Mouse (Mus musculus) neural tube, embryonic 11.5 days (tissue): ENCODE measurements at regions not wholly inside any gene's neighbourhood (a gene's known extent, or its start where the extent isn't known, plus 50 kb on each side); places are given as distances from the start of the nearest gene placed in this dataset.

Experiments used
- ATAC-seq: fragments of 200-750 bp; cut with Nextera tagmentation; 2 replicates; pipeline ENCODE4 v1.8.0; 2017; ENCODE audit warnings: moderate number of reproducible peaks, mild to moderate bottlenecking, moderate TSS enrichment, moderate library complexity; ENCODE audit not compliant: insufficient read depth, low FRiP score, low TSS enrichment
- DNase-seq: peaks from one replicate; pipeline ENCODE4 v3.0.0-alpha.2; 2015; ENCODE audit warnings: low spot score
- H3K27ac ChIP-seq: fragments of 300-500 bp; sonication (generic); 2 replicates; pipeline ENCODE4 v1.5.1; 2014; ENCODE audit warnings: low read depth, mild to moderate bottlenecking, low read length
- H3K27me3 ChIP-seq: fragments of 300-500 bp; sonication (generic); 2 replicates; pipeline ENCODE4 v1.6.1; 2014; ENCODE audit warnings: mild to moderate bottlenecking, low read length, mixed read lengths; ENCODE audit not compliant: control insufficient read depth, insufficient read depth
- H3K36me3 ChIP-seq: fragments of 300-500 bp; sonication (generic); 2 replicates; pipeline ENCODE4 v1.6.1; 2014; ENCODE audit warnings: mild to moderate bottlenecking, low read length, moderate library complexity, mixed read lengths; ENCODE audit not compliant: control insufficient read depth, insufficient read depth
- H3K4me1 ChIP-seq: fragments of 300-500 bp; sonication (generic); 2 replicates; pipeline ENCODE4 v1.6.1; 2014; ENCODE audit warnings: low read length, mixed read lengths; ENCODE audit not compliant: control insufficient read depth, insufficient read depth
- H3K4me2 ChIP-seq: fragments of 300-500 bp; sonication (generic); 2 replicates; pipeline ENCODE4 v1.6.1; 2014; ENCODE audit warnings: low read depth, mild to moderate bottlenecking, moderate library complexity
- H3K4me3 ChIP-seq: fragments of 300-500 bp; sonication (generic); 2 replicates; pipeline ENCODE4 v1.5.1; 2014; ENCODE audit warnings: low read depth, low read length
- H3K9ac ChIP-seq: fragments of 300-500 bp; sonication (generic); 2 replicates; pipeline ENCODE4 v1.6.1; 2014; ENCODE audit warnings: mild to moderate bottlenecking, low read length
- H3K9me3 ChIP-seq: fragments of 300-500 bp; sonication (generic); 2 replicates; pipeline ENCODE4 v1.6.1; 2016; ENCODE audit warnings: low read length; ENCODE audit not compliant: control insufficient read depth
- WGBS: fragments of 180-500 bp; shearing (Covaris S2); extraction: QIAGEN DNeasy Blood & Tissue Kit; methylation state at CpG from one replicate; pipeline ENCODE4 v1.1.7; 2014; 5-methylcytosine and 5-hydroxymethylcytosine counted together

- H3K4me3 ChIP-seq: no peak overlapping the region
- H3K36me3 ChIP-seq: no peaks in the 10 kb centered on the region
- no peaks in the 10 kb centered on the region for H3K9me3 ChIP-seq
- H3K4me1 ChIP-seq: peaks cover 8% of the 10 kb centered on the region; the same call in 1 of the 2 replicates
- ATAC-seq (no peak), DNase-seq (no peak)
- no peak overlapping the region for H3K4me2 ChIP-seq
- no peak overlapping the region for H3K27ac ChIP-seq
- 22% methylated on average over 2 of the region's 2 CpGs for WGBS
- no peak overlapping the region for H3K9ac ChIP-seq
- H3K27me3 ChIP-seq: no peaks in the 10 kb centered on the region
Observed at GRCm38 (mm10) chr13:110665073-110665800, 270.4 kb downstream of the Plk2 start.

- WGBS: 45% methylated on average over 7 of the region's 7 CpGs
- H3K9me3 ChIP-seq: no peaks in the 10 kb centered on the region
- DNase-seq (no peak), ATAC-seq (no peak)
- H3K9ac ChIP-seq: no peak overlapping the region
- no peaks in the 10 kb centered on the region for H3K36me3 ChIP-seq
- H3K27ac ChIP-seq: no peak overlapping the region
- no peak overlapping the region for H3K4me2 ChIP-seq
- H3K27me3 ChIP-seq: no peaks in the 10 kb centered on the region
- H3K4me3 ChIP-seq: no peak overlapping the region
- H3K4me1 ChIP-seq: peaks cover 8% of the 10 kb centered on the region; the same call in 1 of the 2 replicates
Observed at GRCm38 (mm10) chr13:110667276-110667956, 272.6 kb downstream of the Plk2 start.

GRCm38 (mm10) chr13:110673536-110673935 lies 278.7 kb downstream of the Plk2 start:
- Histone ChIP-seq H3K27ac (no peak overlapping the region), H3K27me3 (no peaks in the 10 kb centered on the region), H3K36me3 (no peaks in the 10 kb centered on the region), H3K9me3 (no peaks in the 10 kb centered on the region), H3K9ac (no peak overlapping the region), H3K4me1 (no peaks in the 10 kb centered on the region), H3K4me3 (no peak overlapping the region), H3K4me2 (no peak overlapping the region)
- no peak for DNase-seq
- 81% methylated on average over 2 of the region's 2 CpGs for WGBS
- no peak for ATAC-seq

DNA sequence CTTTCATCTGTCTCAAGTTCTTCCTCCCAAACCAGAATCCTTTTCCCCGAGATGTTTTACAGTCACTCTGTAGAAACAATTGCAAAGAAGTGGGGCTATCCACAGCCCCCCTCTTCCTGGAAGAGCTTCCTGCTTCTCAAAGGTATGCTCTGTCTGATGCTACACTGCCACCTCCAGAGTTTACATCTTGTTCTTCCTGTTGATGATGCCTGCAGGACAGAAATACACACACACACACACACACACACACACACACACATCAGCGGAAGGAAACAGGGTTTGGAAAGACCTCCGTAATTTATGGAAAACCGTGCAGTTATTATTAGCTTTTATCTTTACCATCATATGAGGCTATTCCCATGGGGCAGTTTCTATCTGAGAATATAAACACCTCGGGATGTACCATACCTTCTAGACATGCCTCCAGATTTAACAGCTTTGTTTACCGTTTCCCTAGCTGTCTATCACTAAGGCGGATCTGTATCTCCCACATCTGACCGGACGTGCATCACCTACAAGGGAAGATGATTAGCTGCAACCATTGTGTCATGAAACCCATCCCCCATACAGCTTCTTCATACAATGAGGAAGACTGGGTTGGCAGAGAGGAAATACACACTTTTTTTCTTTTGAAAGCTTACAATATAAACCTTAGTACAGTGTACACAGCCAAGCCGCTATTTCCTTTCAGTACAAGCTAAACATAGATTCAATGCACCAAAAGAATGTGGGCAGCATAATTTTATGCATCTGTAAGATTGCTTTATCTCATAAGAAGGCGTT lies 288.6 kb downstream of the Plk2 start:
- Histone ChIP-seq H3K9ac (no peak overlapping the region), H3K36me3 (no peaks in the 10 kb centered on the region), H3K4me3 (no peak overlapping the region), H3K4me1 (no peaks in the 10 kb centered on the region), H3K27me3 (no peaks in the 10 kb centered on the region), H3K9me3 (no peaks in the 10 kb centered on the region), H3K4me2 (no peak overlapping the region), H3K27ac (no peak overlapping the region)
- no peak for ATAC-seq
- DNase-seq: no peak
- WGBS: 86% methylated on average over 11 of the region's 11 CpGs

DNA sequence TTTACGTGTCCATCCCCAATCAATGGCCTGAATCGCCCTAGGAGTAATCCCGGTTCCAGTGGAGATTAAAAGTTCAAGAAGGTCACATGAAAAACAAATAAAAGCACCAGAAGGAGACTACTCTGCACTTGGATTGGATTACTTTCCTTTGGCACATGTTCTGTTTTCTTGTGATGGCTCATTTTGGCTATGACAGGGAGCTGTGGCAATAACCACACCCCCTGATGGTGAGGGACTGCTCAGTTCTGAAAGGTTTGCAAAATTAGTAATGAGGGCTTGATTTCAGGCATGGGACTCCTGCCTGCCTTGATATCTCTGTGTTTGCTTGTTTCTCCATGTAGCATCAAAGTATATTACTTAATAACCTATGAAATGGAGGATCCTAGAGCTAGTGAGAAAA lies 293.9 kb downstream of the Plk2 start:
- Histone ChIP-seq H3K4me2 (no peak overlapping the region), H3K4me3 (no peak overlapping the region), H3K36me3 (no peaks in the 10 kb centered on the region), H3K4me1 (no peaks in the 10 kb centered on the region), H3K9me3 (no peaks in the 10 kb centered on the region), H3K27ac (no peak overlapping the region), H3K27me3 (no peaks in the 10 kb centered on the region), H3K9ac (no peak overlapping the region)
- no peak for ATAC-seq
- 65% methylated on average over 3 of the region's 3 CpGs for WGBS
- DNase-seq: no peak

DNA sequence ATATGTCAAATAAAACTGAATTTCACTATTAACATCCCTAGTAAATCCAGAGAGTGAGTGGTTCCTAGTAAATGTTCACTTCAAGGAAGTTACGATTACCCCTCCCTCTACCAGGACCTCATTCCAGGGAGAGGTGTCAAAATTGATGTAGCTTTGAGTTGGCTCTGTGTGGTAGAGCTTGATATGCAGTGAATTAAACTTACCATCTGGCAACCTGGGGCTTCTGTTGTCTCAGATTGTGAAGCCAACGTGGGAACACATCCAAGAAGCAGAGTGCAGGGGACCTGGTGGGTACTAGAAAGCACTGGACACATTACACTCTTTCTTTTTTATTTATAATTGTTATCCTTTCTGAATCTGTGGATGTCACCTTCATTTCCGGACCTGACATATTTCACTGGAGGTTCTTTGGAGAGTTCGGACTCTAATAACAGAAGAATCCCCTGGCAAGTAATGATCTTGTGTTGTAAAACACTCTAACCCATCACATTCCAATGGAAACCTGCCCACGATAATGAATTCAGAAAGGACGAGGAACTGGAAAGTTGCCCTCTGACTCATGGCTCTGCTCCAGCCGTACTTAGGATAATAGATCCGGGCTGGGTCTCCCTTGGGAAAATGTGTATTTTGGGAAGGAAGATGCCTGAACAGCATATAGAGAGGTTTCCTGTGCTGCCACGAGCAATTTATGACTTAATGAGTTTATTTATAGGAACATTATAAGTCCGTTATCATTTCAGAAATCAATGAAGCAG lies 295.8 kb downstream of the Plk2 start:
- Histone ChIP-seq H3K9me3 (no peaks in the 10 kb centered on the region), H3K4me1 (no peaks in the 10 kb centered on the region), H3K27me3 (no peaks in the 10 kb centered on the region), H3K27ac (no peak overlapping the region), H3K4me3 (no peak overlapping the region), H3K4me2 (no peak overlapping the region), H3K9ac (no peak overlapping the region), H3K36me3 (no peaks in the 10 kb centered on the region)
- ATAC-seq (no peak), DNase-seq (no peak)
- WGBS: 56% methylated on average over 10 of the region's 10 CpGs

DNA sequence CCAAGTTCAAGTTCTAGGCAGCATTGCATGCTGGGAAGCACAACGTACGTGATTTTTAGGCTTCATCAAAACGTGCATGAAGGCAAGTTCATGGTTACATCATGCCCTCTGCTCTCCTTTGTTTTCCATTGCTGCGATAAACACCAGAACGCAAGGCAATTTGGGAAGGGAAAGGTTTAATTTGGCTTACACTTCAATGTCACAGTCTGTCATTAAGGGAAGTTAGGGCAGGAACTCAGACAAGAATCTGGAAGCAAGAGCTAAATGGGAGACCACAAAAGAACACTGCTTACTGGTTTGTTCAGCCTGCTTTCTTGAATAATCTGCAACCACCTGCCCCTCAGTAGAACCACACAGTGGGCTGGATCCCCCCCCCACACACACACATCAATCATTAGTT lies 297.9 kb downstream of the Plk2 start:
- H3K27ac ChIP-seq: no peak overlapping the region
- no peaks in the 10 kb centered on the region for H3K36me3 ChIP-seq
- no peak overlapping the region for H3K4me3 ChIP-seq
- H3K27me3 ChIP-seq: no peaks in the 10 kb centered on the region
- ATAC-seq (no peak), DNase-seq (no peak)
- H3K9me3 ChIP-seq: no peaks in the 10 kb centered on the region
- H3K9ac ChIP-seq: no peak overlapping the region
- WGBS: 86% methylated on average over 5 of the region's 5 CpGs
- H3K4me2 ChIP-seq: no peak overlapping the region
- H3K4me1 ChIP-seq: no peaks in the 10 kb centered on the region

DNA sequence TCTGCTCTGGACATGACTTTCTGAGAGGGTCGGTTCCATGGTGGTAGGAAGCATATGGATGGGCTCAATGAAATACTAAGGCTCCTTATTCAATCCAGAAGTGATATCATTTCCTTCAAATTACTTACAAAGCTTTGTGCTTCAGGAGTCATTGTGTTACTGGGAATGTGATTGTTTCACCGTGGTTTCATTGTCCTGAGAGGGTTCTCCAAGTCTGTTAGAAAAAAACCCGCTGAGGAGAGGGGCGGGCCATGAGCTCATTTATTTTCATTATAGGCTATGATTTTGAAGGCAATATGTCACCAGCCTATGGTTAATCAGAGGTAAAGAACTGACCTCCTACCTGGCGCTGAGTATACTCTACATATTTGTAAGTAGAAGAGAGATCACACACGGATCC lies 300.0 kb downstream of the Plk2 start:
- 74% methylated on average over 6 of the region's 6 CpGs for whole genome bisulfite sequencing
- H3K27me3 ChIP-seq: no peaks in the 10 kb centered on the region
- H3K27ac ChIP-seq: no peak overlapping the region
- H3K4me3 ChIP-seq: no peak overlapping the region
- no peaks in the 10 kb centered on the region for H3K4me1 ChIP-seq
- H3K9ac ChIP-seq: no peak overlapping the region
- H3K36me3 ChIP-seq: no peaks in the 10 kb centered on the region
- DNase-seq: no peak
- H3K9me3 ChIP-seq: no peaks in the 10 kb centered on the region
- no peak for ATAC-seq
- H3K4me2 ChIP-seq: no peak overlapping the region
